In genomic region chr11:88576233-88576998, GRCm38 (mm10) we compare ENCODE assay signal across 9 mouse cellular contexts.
A peak's percentile ranks its signal among the peaks of the same experiment; 100 is the strongest.
DNase-seq lines count a peak whose midpoint lies in the region; ATAC-seq and TF ChIP-seq lines count a peak whose summit lies in the region.
"Had no signal": no experiment of that assay in that cellular context is flagged by ENCODE, and none has a peak within 500 bp of the region (broad histone marks: within the 10 kb centered on the region; RNA-seq: fewer than 3 reads in every experiment).

No protein-coding gene starts in this region.

- no peak for DNase-seq in lung, embryonic 14.5 days
- DNase-seq in lung, postnatal 36 days: no peak
- peak; percentile 46 for DNase-seq in T-cell, adult 2 months (ENCODE audit: low spot score)
- DNase-seq in naive thymus-derived CD4-positive, alpha-beta T cell, adult 2 months (ENCODE audit: low read depth): peak; percentile 71
- DNase-seq in adrenal gland, postnatal 14 days: no peak
- no peak for DNase-seq in B cell, adult 2 months
- DNase-seq: heart, postnatal 4 days had no signal

- WGBS in lung, embryonic 14.5 days: 53% methylated on average over 7 of the region's 7 CpGs
- 58% methylated on average over 7 of the region's 7 CpGs for WGBS in forebrain, embryonic 15.5 days
- 69% methylated on average over 7 of the region's 7 CpGs for WGBS in intestine, embryonic 15.5 days

- no peaks in the 10 kb centered on the region for H3K27me3 ChIP-seq in lung, embryonic 14.5 days (ENCODE audit: insufficient read depth, low read length)
- no peaks in the 10 kb centered on the region for H3K27me3 ChIP-seq in forebrain, embryonic 15.5 days
- no peaks in the 10 kb centered on the region for H3K27me3 ChIP-seq in intestine, embryonic 15.5 days (replicated peaks)

- H3K4me3 ChIP-seq in lung, embryonic 14.5 days (ENCODE audit: low read depth, low read length): no peak overlapping the region
- H3K4me3 ChIP-seq in forebrain, embryonic 15.5 days: no peak overlapping the region
- no peak overlapping the region for H3K4me3 ChIP-seq in intestine, embryonic 15.5 days (replicated peaks)

- ATAC-seq in lung, embryonic 14.5 days (ENCODE audit: insufficient read depth): no peak
- no peak for ATAC-seq in forebrain, embryonic 15.5 days (replicated peaks)
- no peak for ATAC-seq in intestine, embryonic 15.5 days

- no peak overlapping the region for H3K4me2 ChIP-seq in lung, embryonic 14.5 days
- no peak overlapping the region for H3K4me2 ChIP-seq in forebrain, embryonic 15.5 days (replicated peaks)
- H3K4me2 ChIP-seq in intestine, embryonic 15.5 days (replicated peaks): no peak overlapping the region

- no peaks in the 10 kb centered on the region; the same call in 1 of the 2 replicates for H3K36me3 ChIP-seq in lung, embryonic 14.5 days (ENCODE audit: insufficient read depth)
- no peaks in the 10 kb centered on the region for H3K36me3 ChIP-seq in forebrain, embryonic 15.5 days
- no peaks in the 10 kb centered on the region for H3K36me3 ChIP-seq in intestine, embryonic 15.5 days

- no peaks in the 10 kb centered on the region for H3K9me3 ChIP-seq in lung, embryonic 14.5 days (ENCODE audit: low read depth, low read length)
- H3K9me3 ChIP-seq in forebrain, embryonic 15.5 days: no peaks in the 10 kb centered on the region
- no peaks in the 10 kb centered on the region for H3K9me3 ChIP-seq in intestine, embryonic 15.5 days

- peak overlapping the region; percentile 66; the same call in 1 of the 2 replicates for H3K27ac ChIP-seq in lung, embryonic 14.5 days (ENCODE audit: low read depth)
- peak overlapping the region; percentile 71 for H3K27ac ChIP-seq in forebrain, embryonic 15.5 days (replicated peaks)
- H3K27ac ChIP-seq in intestine, embryonic 15.5 days: no peak overlapping the region

- TF ChIP-seq CTCF in lung, embryonic 14.5 days (IDR thresholded peaks at IDR 0.05; ENCODE audit: low read depth): no peak

- H3K4me1 ChIP-seq in lung, embryonic 14.5 days (ENCODE audit: insufficient read depth): peaks cover 26% of the 10 kb centered on the region
- peaks cover 88% of the 10 kb centered on the region for H3K4me1 ChIP-seq in forebrain, embryonic 15.5 days
- peaks cover 19% of the 10 kb centered on the region; the same call in 1 of the 2 replicates for H3K4me1 ChIP-seq in intestine, embryonic 15.5 days (replicated peaks)

- no peak overlapping the region for H3K9ac ChIP-seq in lung, embryonic 14.5 days
- no peak overlapping the region for H3K9ac ChIP-seq in forebrain, embryonic 15.5 days (replicated peaks)
- no peak overlapping the region for H3K9ac ChIP-seq in intestine, embryonic 15.5 days

Comparison
In these comparisons a context has a peak if more than half of its experiments do, and no peak if none do; other contexts are left out.
1. DNase-seq: peak in T-cell, adult 2 months (single experiment) and naive thymus-derived CD4-positive, alpha-beta T cell, adult 2 months (single experiment); none in lung, embryonic 14.5 days (single experiment), lung, postnatal 36 days (single experiment), adrenal gland, postnatal 14 days (single experiment) and B cell, adult 2 months (0 of 2).